Mouse (Mus musculus): ENCODE measurements around the gene Rpa3.

The Rpa3 gene

DNA sequence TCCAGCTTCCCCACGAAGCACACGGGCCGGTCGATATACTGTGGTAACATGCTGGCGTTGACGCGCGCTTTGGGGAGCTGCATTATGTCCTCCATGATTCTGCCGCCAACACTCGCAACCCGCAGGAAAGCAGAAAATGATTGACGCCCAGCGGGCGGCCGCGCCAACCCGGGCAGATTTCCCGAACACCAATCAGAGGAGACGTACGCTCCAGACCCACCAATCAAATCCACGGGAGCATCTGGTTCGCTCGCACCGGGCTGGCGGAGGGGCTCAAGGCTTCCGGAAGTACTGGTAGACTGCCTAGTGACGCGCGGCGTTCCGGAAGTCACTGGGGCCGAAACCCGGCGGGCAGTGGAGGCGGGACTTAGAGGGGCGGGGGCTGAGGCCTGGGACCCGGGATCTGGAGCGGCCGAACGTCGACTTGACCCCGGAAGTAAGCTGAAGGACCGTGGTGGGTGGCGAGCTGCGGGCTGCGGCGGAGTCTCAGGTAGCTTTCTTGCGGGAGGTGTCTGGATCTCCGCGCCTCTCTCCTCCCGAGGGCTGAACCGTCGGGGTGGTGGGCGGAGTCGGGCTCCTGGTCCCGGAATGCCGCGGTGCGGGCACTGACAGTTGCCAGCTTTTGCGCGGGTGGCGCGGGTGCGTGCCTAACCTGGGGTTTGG, at the start of gene Rpa3, which contains the start of the genes Umad1 and Gm45062:
Rpa3 (minus strand) TSS at position 170 of the 663 bp plus-strand sequence.
Umad1 (plus strand) TSS at position 285 of the 663 bp plus-strand sequence.
Gm45062 (plus strand) TSS at position 447 of the 663 bp plus-strand sequence.
- in situ Hi-C loops (cut with MseI, MboI): no loop called here

DNA sequence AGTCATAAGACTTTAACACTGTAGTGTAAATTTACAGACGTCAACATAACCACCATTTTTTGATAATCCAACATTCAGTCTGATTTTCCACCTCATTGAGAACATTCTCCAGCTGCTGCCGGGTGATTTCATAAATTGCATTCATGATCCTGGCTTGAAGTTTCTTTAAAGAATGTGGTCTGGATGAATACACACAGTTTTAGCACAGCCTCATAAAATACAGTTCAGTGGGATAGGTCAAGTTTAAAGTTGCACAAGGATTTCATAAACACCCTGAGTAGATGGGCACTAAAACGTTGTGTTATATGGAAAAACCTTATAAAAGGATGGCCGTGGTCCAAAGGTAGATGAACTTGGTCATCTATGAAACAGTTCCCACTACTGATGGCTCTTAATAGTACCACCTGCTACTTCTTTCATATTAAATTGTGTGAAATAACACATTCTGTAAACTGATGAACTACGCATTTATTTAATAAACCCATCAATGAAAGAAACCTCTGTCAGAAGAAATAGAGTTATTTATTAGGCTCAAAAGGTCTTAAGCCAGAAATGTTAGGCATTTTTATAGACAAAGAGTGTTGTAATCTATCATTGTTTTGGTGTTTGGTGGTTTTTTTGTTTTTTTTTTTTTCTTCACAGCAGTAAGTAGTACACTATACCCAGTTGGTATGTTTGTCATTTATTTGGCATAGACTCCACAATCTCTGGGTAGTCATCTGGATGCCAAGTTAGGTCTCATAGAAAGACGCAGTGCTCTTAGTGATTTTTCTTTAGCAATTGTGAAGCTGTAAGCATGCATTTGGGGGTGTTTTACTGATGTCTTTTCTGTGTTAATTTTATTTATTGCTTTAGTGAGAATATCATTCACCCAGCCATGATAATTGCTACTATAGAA, 49.2 kb upstream of the Rpa3 start:
- in situ Hi-C loops (cut with MseI, MboI): no loop called here

- in situ Hi-C loops (cut with MseI, MboI): no loop called here
Observed at GRCm38 (mm10) chr6:8299066-8299863, 40.3 kb upstream of the Rpa3 start.

GRCm38 (mm10) chr6:8294048-8294784, 35.2 kb upstream of the Rpa3 start:
- in situ Hi-C loops (cut with MseI, MboI): no loop called here

GRCm38 (mm10) chr6:8288755-8289580, 30.0 kb upstream of the Rpa3 start:
- in situ Hi-C loops (cut with MseI, MboI): no loop called here

DNA sequence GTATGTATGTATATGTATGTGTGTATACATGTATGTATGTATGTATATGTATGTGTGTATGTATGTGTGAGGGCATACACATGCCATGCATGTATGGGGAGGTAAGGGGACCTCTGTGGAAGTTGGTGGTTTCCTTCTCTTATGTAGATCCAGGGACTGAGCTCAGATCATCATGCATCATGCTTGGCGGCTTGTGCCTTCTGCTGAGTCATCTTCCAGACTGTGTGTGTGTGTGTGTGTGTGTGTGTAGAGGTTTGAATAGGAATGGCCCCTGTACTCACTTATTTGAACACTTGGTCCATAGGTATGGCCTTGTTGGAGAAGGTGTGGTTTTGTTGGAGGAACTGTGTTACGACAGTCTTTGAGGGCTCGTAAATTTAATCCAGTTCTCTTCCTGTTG, 27.2 kb upstream of the Rpa3 start:
- in situ Hi-C loops (cut with MseI, MboI): no loop called here

GRCm38 (mm10) chr6:8285401-8285960, 26.5 kb upstream of the Rpa3 start:
- in situ Hi-C loops (cut with MseI, MboI): no loop called here

- in situ Hi-C loops (cut with MseI, MboI): no loop called here
Observed at GRCm38 (mm10) chr6:8283255-8283654, 24.3 kb upstream of the Rpa3 start.

DNA sequence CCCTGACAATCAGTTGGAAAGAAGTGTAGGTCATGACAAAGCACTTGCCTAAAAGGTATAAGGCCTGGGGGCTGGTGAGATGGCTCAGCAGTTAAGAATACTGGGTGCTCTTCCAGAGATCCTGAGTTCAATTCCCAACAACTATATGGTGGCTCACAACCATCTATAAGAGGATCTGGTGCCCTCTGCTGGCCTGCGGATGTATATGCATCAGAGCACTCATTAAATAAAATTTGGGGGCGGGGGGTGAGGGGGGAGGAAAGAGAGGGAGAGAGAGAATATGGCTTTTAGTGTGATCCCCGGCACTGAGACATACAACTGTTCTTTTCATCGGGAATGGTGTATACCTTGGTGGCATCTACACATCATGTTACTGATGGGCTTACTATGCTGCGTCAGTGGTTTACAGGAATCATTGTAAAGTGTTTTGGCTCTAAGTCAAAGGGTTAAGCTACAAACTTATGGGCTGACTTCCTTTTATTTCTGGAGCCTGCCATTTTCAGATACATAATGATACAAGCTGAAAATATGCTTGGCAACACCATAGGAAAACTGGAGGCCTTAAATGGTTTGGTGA, 19.5 kb upstream of the Rpa3 start:
- in situ Hi-C loops (cut with MseI, MboI): no loop called here

DNA sequence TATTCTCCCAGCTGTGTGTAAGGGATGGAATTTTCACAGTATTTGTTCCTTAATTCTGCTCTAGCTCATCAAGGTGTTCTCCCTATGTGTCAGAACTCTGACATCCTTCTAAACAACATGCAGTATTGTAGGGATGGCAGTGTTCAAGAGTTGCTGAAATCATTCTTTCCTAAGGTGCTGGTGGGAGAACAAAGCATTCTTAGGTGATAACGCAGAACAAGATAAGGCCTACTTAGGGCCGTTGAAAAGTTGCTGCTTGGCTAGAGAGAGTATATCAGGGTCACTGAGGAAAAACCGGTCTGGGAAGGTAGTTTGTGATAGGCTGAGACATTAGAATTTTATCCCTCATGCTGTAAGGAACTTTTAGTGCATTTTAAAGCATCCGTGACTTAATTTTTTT, 17.5 kb upstream of the Rpa3 start:
- in situ Hi-C loops (cut with MseI, MboI): no loop called here

- in situ Hi-C loops (cut with MseI, MboI): no loop called here
Observed at GRCm38 (mm10) chr6:8275098-8275497, 16.1 kb upstream of the Rpa3 start.

- in situ Hi-C loops (cut with MseI, MboI): no loop called here
Observed at GRCm38 (mm10) chr6:8274387-8275054, 15.5 kb upstream of the Rpa3 start.

GRCm38 (mm10) chr6:8271047-8271446, 12.1 kb upstream of the Rpa3 start:
- in situ Hi-C loops (cut with MseI, MboI): no loop called here

DNA sequence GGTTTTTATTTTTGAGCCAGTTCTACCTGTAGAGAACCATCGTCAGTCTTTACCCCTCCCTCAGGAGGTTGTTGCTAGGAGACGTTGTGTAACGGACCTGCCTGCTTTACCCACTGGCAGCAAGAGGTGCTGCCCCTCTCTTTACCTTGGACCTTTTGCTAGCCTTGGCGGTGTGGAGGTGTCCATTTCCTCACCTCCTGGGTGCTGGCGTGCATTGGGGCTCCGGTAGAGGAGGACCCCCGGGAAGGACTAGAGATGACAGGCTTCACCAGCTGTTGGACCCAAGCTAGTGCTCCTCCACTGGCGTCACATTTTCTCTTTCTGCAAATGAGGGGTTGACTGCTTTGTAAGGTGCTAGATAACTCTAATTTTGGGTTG, 683 bp upstream of the Rpa3 start:
- in situ Hi-C loops (cut with MseI, MboI): no loop called here

DNA sequence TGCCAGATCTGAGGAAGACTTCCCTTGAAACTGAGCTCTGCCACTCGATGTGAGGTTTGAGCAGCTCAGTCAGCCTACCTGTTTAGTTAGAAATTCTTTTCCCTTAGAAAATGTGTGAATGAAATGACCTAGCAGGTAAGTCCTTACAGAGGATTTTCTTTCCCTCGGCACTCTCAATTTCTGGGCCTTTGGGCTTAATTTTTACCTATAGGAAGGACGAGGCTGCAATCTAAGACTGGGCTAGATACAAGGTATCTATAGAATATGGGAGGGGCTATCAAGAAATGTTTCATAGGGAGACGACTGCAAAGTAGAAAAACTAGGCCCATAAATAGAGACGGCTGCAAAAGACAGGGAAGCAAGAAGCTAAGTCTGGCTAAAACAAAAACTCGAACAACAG, 657 bp downstream of the Rpa3 start:
- in situ Hi-C loops (cut with MseI, MboI): no loop called here

DNA sequence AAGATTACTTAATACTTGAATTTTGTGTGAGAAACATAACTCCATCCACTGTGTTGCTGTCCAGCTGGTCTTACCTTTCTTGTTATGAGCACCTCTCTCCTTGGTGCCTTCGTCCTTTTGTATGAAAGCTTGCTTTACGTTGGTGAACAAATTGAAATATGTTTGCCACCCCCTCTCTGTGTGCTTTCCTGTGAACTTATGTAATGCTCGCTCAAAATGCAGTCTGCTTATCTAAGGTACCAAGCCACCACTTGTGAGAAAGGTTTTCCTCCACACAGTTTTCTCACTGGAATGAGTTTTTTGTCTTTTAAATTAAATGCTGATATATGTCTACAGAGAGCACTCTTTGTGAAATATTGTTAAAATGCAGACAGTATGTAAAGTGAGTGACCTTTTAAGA, 30.4 kb downstream of the Rpa3 start:
- in situ Hi-C loops (cut with MseI, MboI): no loop called here

- in situ Hi-C loops (cut with MseI, MboI): no loop called here
Observed at GRCm38 (mm10) chr6:8227035-8227434, 31.9 kb downstream of the Rpa3 start.

DNA sequence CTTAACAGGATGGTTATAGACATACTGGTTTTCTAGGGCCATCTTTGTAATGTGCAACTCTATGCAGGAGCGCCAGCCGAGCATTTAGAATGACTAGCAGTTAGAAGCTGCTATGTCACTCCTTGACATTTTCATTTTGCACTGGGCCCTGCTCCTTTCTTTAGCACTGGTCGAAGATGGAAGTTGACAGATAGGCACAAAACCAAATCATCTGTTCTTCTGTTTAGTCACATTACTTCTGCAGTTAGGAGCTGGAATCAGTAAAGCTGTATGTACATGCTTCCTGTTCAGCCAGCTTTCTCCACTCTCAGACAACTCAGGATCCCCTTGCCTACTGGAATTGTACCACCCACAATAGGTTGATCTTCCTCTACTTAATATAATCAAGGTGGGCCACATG, 48.3 kb downstream of the Rpa3 start:
- in situ Hi-C loops (cut with MseI, MboI): no loop called here

DNA sequence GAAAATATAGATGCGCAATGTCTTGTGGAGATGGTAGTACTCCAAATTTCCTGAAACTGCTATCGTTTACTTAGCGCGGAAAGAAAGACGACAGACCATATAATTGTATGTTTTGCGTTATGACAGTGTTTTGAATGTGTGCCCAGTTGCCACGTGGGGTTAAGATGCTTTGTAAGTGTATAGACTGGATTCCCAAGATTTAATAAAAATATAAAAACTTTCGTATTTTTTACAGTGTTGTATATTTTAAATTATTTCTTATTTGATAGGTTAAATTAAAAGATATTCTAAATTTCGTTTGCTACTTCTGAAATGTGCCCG, 49.1 kb downstream of the Rpa3 start:
- in situ Hi-C loops (cut with MseI, MboI): no loop called here
